Mouse (Mus musculus) small intestine, adult 2 months (tissue): ENCODE measurements around the gene Lfng.

ENCODE experiments used
- CTCF ChIP-seq: fragments of 200-500 bp; IDR thresholded peaks from 2 replicates; pipeline ENCODE4 v1.5.1; 2012; ENCODE audit warnings: low read depth, mild to moderate bottlenecking, control low read depth, inconsistent platforms, low read length, moderate library complexity, mixed read lengths; ENCODE audit not compliant: insufficient replicate concordance, insufficient read length; ENCODE audit errors: extremely low read depth
- POLR2A ChIP-seq: fragments of 200-500 bp; IDR thresholded peaks from 2 replicates; pipeline ENCODE4 v1.6.1; 2012; ENCODE audit warnings: low read depth, mild to moderate bottlenecking, control low read depth, inconsistent platforms, low read length, moderate library complexity

- TF ChIP-seq POLR2A (no peak), CTCF (no peak)
Observed at GRCm38 (mm10) chr5:140608634-140609015, 1.5 kb downstream of the Lfng start.
